Mouse (Mus musculus) liver, embryonic 14.5 days (tissue): ENCODE results near the gene Msi2.

Experiments used
- CTCF ChIP-seq: IDR thresholded peaks from 2 replicates; pipeline ENCODE4 v1.5.1; 2016; ENCODE audit warnings: antibody characterized with exemption, low read depth, control low read depth
- EP300 ChIP-seq: IDR thresholded peaks from 2 replicates; pipeline ENCODE4 v1.6.1; 2016; ENCODE audit warnings: antibody characterized with exemption, low read depth

DNA sequence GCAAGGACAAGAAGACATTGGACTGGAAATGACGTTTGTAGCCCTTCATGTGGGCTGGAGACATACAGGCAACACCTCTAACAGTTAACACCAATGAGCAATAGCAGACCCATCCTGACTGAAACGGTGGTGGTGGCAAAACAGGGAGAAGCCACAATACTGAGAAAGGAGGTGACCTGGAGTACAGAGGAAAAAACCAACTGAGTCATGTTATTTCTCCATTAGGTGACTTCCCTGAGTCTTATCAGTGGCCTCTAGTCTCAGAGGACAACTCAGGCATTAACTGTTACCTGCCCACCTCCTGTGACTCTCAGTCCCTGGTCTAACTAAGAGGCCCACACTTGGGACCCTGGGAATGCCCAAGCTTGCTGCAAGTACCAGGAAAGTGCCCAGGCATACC, 80.1 kb downstream of the Msi2 start:
- TF ChIP-seq CTCF, result no peak
- no peak for TF ChIP-seq EP300
